Mouse (Mus musculus): ENCODE data around the gene Klra17. TPM values are rescaled to one million over a fixed set of nuclear protein-coding genes. Genes with fewer than 3 reads are reported as not detected.
"Not testable (repeated sequence)": the region's sequence is repeated elsewhere in the genome, so short reads cannot be mapped to it uniquely, and the experiment has no call there.

Gene Klra17
- 0.22 TPM in 1 of 2 replicates, not detected in the other for polyA plus RNA-seq (2012; rRNA removed)

DNA sequence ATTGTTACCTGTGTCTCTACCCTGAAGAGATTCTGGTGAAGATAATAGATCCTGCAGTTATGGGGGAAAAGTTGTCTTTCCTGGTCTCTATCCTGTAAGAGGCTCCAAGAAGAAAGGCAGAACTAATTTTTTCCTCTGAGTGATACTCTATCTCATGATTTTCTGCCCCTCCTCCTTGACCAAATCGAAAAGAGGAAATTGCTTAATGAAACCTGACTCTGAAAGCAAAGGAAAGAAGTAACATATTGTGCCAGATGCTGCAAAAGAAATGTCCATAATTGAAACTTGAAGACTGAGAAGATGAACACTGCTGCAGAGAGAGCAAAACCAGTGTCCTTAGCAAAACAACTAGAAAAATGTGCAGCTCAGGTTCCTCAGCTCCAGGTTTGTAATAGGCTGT is at the start of gene Klra17:
Klra17 (minus strand) TSS at position 124 of the 400 bp plus-strand sequence.
- Histone ChIP-seq H3K4me1 (ENCODE audit: control insufficient read depth, insufficient read depth, low read length) (no peaks in the 10 kb centered on the region), H3K4me3 (replicated peaks; ENCODE audit: extremely low read depth, low read depth, low read length) (no peak within 1 kb of the TSS)
- TF ChIP-seq POLR2A (IDR thresholded peaks at IDR 0.05; ENCODE audit: borderline replicate concordance, extremely low read depth, low read depth, low read length), result no peak
- no peak for TF ChIP-seq CTCF (IDR thresholded peaks at IDR 0.05; ENCODE audit: insufficient read depth, low read length)
- no peak for DNase-seq
- WGBS, result 38% methylated on average over 1 of the region's 1 CpGs

DNA sequence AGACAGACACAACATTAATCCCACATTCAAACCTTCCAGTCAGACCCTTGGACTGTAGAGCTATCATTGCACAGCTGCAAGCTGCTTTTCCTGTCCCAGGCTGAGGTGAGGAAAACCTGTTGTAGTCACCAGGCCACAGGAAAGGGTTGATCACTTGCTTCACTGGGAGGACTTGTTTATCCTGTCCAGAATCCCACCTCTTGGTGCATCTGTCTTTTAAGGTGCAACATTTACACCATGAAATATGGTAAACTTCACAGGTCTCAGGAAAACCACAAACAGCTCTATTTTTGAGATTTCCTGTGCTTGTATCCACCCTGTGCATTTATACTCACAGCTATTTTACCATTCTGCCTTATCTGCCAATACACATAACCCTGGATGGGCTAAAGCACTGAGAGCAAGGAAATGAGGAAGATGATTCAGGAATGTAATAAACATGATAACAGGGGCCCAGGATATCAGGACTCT is 41.0 kb upstream of the Klra17 start, which contains the start of gene Klra5:
Klra5 (minus strand) TSS at position 175 of the 471 bp plus-strand sequence.
- H3K4me1 ChIP-seq (ENCODE audit: control insufficient read depth, insufficient read depth, low read length); H3K4me3 ChIP-seq (replicated peaks; ENCODE audit: extremely low read depth, low read depth, low read length); DNase-seq: not testable (repeated sequence)

DNA sequence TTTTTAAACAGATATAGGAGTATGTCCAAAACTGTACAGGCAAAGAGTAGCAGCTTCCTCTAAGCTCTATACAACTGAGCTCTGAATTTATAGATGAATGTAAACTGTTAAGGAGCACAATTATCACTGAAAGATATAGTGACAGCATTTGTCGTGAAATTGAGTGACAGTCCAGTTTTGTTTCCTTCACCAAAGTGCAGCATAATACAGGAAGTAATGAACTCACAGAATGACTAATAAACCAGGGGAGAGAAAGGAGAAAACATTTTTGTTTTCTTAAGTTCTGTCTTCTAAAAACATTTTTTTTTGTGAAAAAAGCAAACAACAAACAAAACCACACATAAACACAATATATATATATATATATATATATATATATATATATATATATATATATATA is 40.5 kb upstream of the Klra17 start:
- no peaks in the 10 kb centered on the region for H3K4me1 ChIP-seq (ENCODE audit: control insufficient read depth, insufficient read depth, low read length)
- DNase-seq, result no peak
- TF ChIP-seq POLR2A (IDR thresholded peaks at IDR 0.05; ENCODE audit: borderline replicate concordance, extremely low read depth, low read depth, low read length) (no peak), CTCF (IDR thresholded peaks at IDR 0.05; ENCODE audit: insufficient read depth, low read length) (no peak)
- WGBS, result 59% methylated on average over 1 of the region's 1 CpGs
- H3K4me3 ChIP-seq (replicated peaks; ENCODE audit: extremely low read depth, low read depth, low read length), result no peak overlapping the region

DNA sequence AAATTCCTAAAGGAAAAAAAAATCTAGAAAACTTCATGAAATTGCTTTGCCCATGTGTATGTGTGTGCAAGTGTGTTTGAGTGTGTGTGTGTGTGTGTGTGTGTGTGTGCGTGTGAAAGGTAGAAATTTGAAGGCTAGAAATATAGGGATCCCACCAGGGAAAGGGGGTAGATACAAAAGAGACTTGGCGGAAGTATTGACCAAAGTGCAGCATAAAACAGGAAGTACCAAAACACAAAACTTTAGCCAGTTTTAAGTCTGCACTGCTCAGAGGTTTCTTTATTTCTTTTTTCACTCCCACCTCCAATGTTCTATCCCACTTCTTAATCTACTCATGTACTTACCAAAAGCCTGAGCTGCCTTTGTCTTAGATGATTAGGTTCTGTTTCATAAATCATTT is 6.1 kb upstream of the Klra17 start:
- TF ChIP-seq POLR2A (IDR thresholded peaks at IDR 0.05; ENCODE audit: borderline replicate concordance, extremely low read depth, low read depth, low read length) (no peak), CTCF (IDR thresholded peaks at IDR 0.05; ENCODE audit: insufficient read depth, low read length) (no peak)
- 78% methylated on average over 2 of the region's 2 CpGs for WGBS
- no peak for DNase-seq
- no peaks in the 10 kb centered on the region for H3K4me1 ChIP-seq (ENCODE audit: control insufficient read depth, insufficient read depth, low read length)
- H3K4me3 ChIP-seq (replicated peaks; ENCODE audit: extremely low read depth, low read depth, low read length), result no peak overlapping the region

DNA sequence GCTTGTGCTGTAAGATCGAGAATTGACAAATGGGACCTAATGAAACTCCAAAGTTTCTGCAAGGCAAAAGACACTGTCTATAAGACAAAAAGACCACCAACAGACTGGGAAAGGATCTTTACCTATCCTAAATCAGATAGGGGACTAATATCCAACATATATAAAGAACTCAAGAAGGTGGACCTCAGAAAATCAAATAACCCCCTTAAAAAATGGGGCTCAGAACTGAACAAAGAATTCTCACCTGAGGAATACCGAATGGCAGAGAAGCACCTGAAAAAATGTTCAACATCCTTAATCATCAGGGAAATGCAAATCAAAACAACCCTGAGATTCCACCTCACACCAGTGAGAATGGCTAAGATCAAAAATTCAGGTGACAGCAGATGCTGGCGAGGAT is 14.1 kb downstream of the Klra17 start, which contains the start of gene Gm17631:
Gm17631 (plus strand) TSS at position 301 of the 400 bp plus-strand sequence.
- WGBS, result no CpG with 5 or more reads among the region's 3 CpGs

DNA sequence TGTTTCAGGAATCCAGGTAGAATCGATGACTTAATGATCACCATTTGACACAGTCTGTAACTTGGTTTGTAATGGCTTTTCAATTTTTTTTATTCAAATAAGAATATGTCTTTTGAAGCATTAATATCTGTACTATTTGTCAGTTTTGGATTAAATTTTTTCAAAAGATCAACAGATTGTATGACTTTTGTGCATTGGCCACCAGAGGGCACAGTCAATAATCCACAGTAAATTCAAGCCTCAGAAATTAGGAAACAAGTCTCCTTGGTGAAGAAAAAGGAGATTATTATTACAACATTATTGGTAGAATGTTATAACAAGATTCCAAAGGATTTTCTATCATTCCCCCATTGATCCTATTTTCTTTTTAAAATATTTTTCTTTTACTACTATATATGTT is 50.9 kb downstream of the Klra17 start:
- TF ChIP-seq CTCF (IDR thresholded peaks at IDR 0.05; ENCODE audit: insufficient read depth, low read length) (no peak), POLR2A (IDR thresholded peaks at IDR 0.05; ENCODE audit: borderline replicate concordance, extremely low read depth, low read depth, low read length) (no peak)
- 70% methylated on average over 1 of the region's 1 CpGs for WGBS
- DNase-seq, result no peak
- no peak overlapping the region for H3K4me3 ChIP-seq (replicated peaks; ENCODE audit: extremely low read depth, low read depth, low read length)
- H3K4me1 ChIP-seq (ENCODE audit: control insufficient read depth, insufficient read depth, low read length), result no peaks in the 10 kb centered on the region

More for the DNA sequence above, 14.1 kb downstream of the Klra17 start, which contains the start of gene Gm17631:
- not testable (repeated sequence) for H3K4me3 ChIP-seq (replicated peaks; ENCODE audit: extremely low read depth, low read depth, low read length); H3K4me1 ChIP-seq (ENCODE audit: control insufficient read depth, insufficient read depth, low read length); DNase-seq

DNA sequence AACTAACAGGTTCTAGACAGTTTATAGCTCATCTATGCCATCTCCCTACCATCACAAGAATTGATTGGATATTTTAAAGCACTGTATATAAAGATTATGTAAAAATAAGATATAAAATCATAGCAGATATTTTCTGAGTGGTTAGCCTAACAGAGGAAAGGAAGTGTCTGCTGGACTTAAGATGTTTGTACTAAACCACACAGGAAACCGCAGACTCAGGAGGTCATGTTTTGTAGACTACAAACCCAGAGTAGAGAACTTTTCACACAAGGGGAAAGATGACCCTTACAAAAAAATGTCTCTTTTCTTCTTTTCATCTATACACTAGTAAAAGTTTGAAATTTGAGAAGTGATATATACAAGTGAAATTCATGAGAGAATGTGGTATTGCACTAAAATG is 52.5 kb downstream of the Klra17 start:
- TF ChIP-seq POLR2A (IDR thresholded peaks at IDR 0.05; ENCODE audit: borderline replicate concordance, extremely low read depth, low read depth, low read length), result no peak
- no peak for TF ChIP-seq CTCF (IDR thresholded peaks at IDR 0.05; ENCODE audit: insufficient read depth, low read length)
- Histone ChIP-seq H3K4me3 (replicated peaks; ENCODE audit: extremely low read depth, low read depth, low read length) (no peak overlapping the region), H3K4me1 (ENCODE audit: control insufficient read depth, insufficient read depth, low read length) (no peaks in the 10 kb centered on the region)
- WGBS, result 57% methylated on average over 1 of the region's 1 CpGs
- DNase-seq, result no peak

DNA sequence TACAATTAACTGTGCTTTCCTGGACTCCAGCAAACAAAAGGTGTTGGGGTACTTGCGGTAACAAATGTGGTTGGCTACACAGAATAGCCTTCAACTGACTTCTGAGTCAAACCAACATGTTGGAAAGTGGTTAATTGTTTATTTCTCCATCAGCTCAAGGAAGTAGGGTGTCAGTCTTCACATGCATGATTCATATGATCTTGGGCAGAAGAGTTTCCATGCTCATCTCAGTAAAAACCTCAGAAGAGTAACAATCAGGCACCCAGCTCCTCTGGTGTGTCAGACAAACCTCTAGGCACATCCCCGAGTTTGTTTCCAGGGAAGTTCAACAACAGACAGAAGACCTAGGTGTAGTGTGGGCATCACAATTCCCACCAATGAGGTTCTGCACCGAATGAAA is 58.7 kb downstream of the Klra17 start:
- Histone ChIP-seq H3K4me3 (replicated peaks; ENCODE audit: extremely low read depth, low read depth, low read length) (no peak overlapping the region), H3K4me1 (ENCODE audit: control insufficient read depth, insufficient read depth, low read length) (no peaks in the 10 kb centered on the region)
- no peak for TF ChIP-seq CTCF (IDR thresholded peaks at IDR 0.05; ENCODE audit: insufficient read depth, low read length)
- TF ChIP-seq POLR2A (IDR thresholded peaks at IDR 0.05; ENCODE audit: borderline replicate concordance, extremely low read depth, low read depth, low read length), result no peak
- no peak for DNase-seq
- WGBS, result 58% methylated on average over 3 of the region's 3 CpGs

DNA sequence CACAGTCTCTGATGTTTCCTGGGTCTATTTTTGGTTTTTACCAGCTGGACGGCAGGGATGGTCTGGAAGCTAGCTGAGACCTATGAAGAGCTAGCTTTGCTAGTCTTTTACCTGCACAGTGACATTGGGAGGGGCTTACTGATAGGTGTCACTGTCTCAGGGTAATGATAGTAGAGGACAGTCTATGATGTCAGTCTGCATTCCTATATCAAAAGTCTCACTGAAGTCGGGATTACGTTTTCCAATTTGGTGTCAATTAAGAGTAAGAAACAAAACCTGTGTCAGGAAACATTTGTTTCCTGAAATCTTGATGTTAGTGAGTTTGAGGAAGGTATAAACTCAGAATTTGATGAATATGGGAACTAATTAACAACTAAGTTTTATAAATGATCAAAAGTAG is 92.3 kb downstream of the Klra17 start, which contains the start of gene Gm156:
Gm156 (minus strand) TSS at position 101 of the 400 bp plus-strand sequence.
- H3K4me3 ChIP-seq (replicated peaks; ENCODE audit: extremely low read depth, low read depth, low read length); H3K4me1 ChIP-seq (ENCODE audit: control insufficient read depth, insufficient read depth, low read length); DNase-seq: not testable (repeated sequence)
- WGBS, result 82% methylated on average over 3 of the region's 3 CpGs

Other genes starting within 250 kb of the Klra17 start
- 0.66 TPM in 1 of 2 replicates, not detected in the other for gene Klrc3, start 233.3 kb downstream of the Klra17 start, polyA plus RNA-seq (2012; rRNA removed)
- gene Klrc2, start 216.0 kb downstream of the Klra17 start, polyA plus RNA-seq (2012; rRNA removed), result 0.52 and 0.76 TPM in 2 replicates
- 0.68 and 0.75 TPM in 2 replicates for gene Klrc1, start 197.7 kb downstream of the Klra17 start, polyA plus RNA-seq (2012; rRNA removed)
- gene Klri1, start 159.5 kb downstream of the Klra17 start, polyA plus RNA-seq (2012; rRNA removed), result not detected in 2 replicates
- 0.20 and 0.28 TPM in 2 replicates for gene Klri2, start 136.2 kb downstream of the Klra17 start, polyA plus RNA-seq (2012; rRNA removed)
- not detected in 2 replicates for gene Gm156, start 92.4 kb downstream of the Klra17 start, polyA plus RNA-seq (2012; rRNA removed)
- gene Gm17631, start 14.0 kb downstream of the Klra17 start, polyA plus RNA-seq (2012; rRNA removed), result not detected in 2 replicates
- gene Klra5, start 41.0 kb upstream of the Klra17 start, polyA plus RNA-seq (2012; rRNA removed), result not detected in 2 replicates
- gene Klra6, start 150.3 kb upstream of the Klra17 start, polyA plus RNA-seq (2012; rRNA removed), result not detected in 2 replicates
- 0.09 and 0.27 TPM in 2 replicates for gene Klra4, start 190.6 kb upstream of the Klra17 start, polyA plus RNA-seq (2012; rRNA removed)

Measured in lung, adult 2 months (tissue).